Mouse (Mus musculus) 416B (cell line): Measurements from ENCODE around the gene Nedd9.
"Not testable (repeated sequence)": the region's sequence is repeated elsewhere in the genome, so short reads cannot be mapped to it uniquely, and the experiment has no call there.

Experiments used
- DNase-seq: peaks from one replicate; pipeline ENCODE4 v3.0.0; 2011; ENCODE audit warnings: low read depth

Nedd9 gene

GRCm38 (mm10) chr13:41372555-41373460 lies 114.4 kb downstream of the Nedd9 start:
- DNase-seq: peak; percentile 66

GRCm38 (mm10) chr13:41371547-41371946 lies 115.6 kb downstream of the Nedd9 start:
- DNase-seq: no peak

GRCm38 (mm10) chr13:41368612-41369011 lies 118.5 kb downstream of the Nedd9 start:
- DNase-seq: no peak

GRCm38 (mm10) chr13:41367176-41367611 lies 120.0 kb downstream of the Nedd9 start:
- peak; percentile 98 for DNase-seq

- DNase-seq: not testable (repeated sequence)
Observed at GRCm38 (mm10) chr13:41366609-41367008, 120.6 kb downstream of the Nedd9 start.

GRCm38 (mm10) chr13:41364273-41364672 lies 122.9 kb downstream of the Nedd9 start:
- DNase-seq: no peak

- no peak for DNase-seq
Observed at GRCm38 (mm10) chr13:41362909-41363308, 124.3 kb downstream of the Nedd9 start.

GRCm38 (mm10) chr13:41360272-41360815 lies 126.8 kb downstream of the Nedd9 start:
- no peak for DNase-seq

GRCm38 (mm10) chr13:41359330-41360215 lies 127.6 kb downstream of the Nedd9 start:
- no peak for DNase-seq

- DNase-seq: peak; percentile 96
Observed at GRCm38 (mm10) chr13:41358480-41359180, 128.5 kb downstream of the Nedd9 start.

GRCm38 (mm10) chr13:41358009-41358408 lies 129.2 kb downstream of the Nedd9 start:
- peak; percentile 38 for DNase-seq

GRCm38 (mm10) chr13:41357586-41357985 lies 129.6 kb downstream of the Nedd9 start:
- no peak for DNase-seq

GRCm38 (mm10) chr13:41357161-41357560 lies 130.0 kb downstream of the Nedd9 start:
- DNase-seq: no peak

GRCm38 (mm10) chr13:41355552-41355951 lies 131.6 kb downstream of the Nedd9 start:
- DNase-seq: no peak

- no peak for DNase-seq
Observed at GRCm38 (mm10) chr13:41354591-41354990, 132.6 kb downstream of the Nedd9 start.

- DNase-seq: no peak
Observed at GRCm38 (mm10) chr13:41353676-41354075, 133.5 kb downstream of the Nedd9 start.

GRCm38 (mm10) chr13:41352352-41352751 lies 134.8 kb downstream of the Nedd9 start:
- no peak for DNase-seq

GRCm38 (mm10) chr13:41350589-41350988 lies 136.6 kb downstream of the Nedd9 start:
- no peak for DNase-seq

GRCm38 (mm10) chr13:41349770-41350169 lies 137.4 kb downstream of the Nedd9 start:
- no peak for DNase-seq

- DNase-seq: peak; percentile 12
Observed at GRCm38 (mm10) chr13:41345756-41346155, 141.4 kb downstream of the Nedd9 start.

- DNase-seq: no peak
Observed at GRCm38 (mm10) chr13:41345306-41345705, 141.9 kb downstream of the Nedd9 start.

- peak; percentile 14 for DNase-seq
Observed at GRCm38 (mm10) chr13:41343887-41344266, 143.3 kb downstream of the Nedd9 start.
